Mouse (Mus musculus) gastrocnemius, postnatal 25 days (tissue): ENCODE measurements around the gene Tysnd1. TPM values are rescaled to one million over a fixed set of nuclear protein-coding genes. Genes with fewer than 3 reads are reported as not detected.

Experiments
- DNase-seq: peaks from one replicate; pipeline ENCODE4 v3.0.0; 2022
- total RNA-seq, 2 experiments: library from RNA; stranded (reverse); gene quantifications; 1 replicate in 1 of 2; 2 replicates in 1 of 2; pipeline ENCODE4 v1.2.3; 2021

The Tysnd1 gene
- total RNA-seq, 2 experiments from 2014 or later, result 10.6 to 12.9 TPM

DNA sequence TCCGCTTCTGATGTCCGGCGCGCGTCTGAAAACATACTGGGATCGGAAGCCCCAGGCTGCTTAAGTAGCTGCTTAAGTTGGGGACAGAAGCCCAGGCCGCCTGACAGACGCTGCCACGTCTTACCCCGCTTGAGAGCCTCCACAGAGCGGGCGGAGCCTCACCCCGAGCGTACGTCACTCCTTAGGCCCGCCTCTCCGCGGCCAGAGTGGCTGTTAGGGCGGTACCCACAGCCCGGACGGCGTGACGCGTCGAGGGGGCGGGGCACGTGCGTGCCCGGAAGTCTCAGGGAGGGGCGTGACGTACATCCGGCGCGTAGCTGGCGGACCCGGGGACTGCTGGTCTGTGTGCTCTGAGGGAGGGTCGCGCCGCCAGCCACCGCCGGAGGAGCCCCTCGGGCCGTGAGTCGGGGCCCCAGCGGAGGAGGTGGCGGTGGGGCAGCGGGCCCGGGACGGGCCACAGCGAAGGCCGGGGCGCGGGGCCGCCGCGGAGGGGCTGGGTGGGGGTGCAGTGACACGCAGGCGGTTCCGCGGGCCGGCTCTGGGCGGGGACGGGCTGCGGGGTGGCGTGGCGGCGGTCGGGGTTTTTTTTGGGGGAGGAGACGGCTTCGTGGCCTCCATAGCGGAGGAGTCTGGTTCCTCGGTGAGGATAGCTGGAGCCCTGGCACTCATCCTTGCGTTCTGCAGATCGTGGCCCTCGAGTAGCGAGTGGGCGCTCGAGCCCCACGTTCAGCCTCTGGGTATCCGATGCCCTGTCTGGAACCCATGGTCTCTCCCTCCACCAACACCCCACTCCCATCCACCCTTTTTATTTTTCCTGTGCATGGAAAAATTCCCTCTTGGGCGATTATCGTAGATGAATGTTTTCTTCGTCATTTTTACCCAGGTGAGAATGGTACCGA, 15.1 kb upstream of the Tysnd1 start, which contains the start of gene Sar1a:
Sar1a (plus strand) TSS at position 285 of the 899 bp plus-strand sequence.
- peak; percentile 98 for DNase-seq

DNA sequence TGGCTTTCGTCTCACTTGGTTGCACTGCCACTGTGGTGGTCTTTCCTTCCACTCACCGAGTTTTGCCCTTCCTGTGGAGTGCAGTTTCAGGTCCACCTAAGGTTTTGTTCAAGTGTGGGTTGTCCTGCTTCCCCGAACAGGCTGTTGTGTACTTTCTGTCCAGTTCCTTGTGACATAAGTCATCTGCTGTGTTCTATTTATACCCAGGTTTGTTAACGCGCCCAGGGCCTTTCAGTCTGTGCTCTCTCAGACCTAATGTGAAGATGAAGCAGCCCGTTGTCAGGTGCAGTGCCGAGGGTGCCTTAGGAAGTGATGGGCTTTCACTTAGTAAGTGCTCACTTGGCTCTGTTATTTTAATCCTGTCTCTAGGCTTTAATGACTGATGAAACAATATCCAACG, 5.9 kb upstream of the Tysnd1 start:
- DNase-seq, result no peak

DNA sequence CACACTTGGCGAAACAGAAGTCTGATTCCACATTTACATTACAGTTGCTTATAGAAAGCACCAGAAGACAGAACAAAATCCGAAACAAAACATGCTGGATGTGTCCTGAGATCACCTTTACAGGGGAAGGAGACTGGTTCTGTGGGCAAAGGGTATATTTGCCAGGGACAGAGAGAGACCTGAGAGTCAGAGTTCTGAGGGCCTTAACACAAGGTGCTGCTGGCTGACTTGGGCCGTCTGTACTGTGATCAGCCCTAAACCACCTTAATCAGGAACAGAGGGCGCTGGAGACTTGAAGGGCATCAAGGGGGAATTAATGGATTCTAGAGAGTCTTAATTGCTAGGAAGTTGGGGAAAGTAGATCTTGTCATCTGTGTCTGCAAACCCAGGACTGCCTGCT, 1.8 kb upstream of the Tysnd1 start:
- DNase-seq, result no peak

DNA sequence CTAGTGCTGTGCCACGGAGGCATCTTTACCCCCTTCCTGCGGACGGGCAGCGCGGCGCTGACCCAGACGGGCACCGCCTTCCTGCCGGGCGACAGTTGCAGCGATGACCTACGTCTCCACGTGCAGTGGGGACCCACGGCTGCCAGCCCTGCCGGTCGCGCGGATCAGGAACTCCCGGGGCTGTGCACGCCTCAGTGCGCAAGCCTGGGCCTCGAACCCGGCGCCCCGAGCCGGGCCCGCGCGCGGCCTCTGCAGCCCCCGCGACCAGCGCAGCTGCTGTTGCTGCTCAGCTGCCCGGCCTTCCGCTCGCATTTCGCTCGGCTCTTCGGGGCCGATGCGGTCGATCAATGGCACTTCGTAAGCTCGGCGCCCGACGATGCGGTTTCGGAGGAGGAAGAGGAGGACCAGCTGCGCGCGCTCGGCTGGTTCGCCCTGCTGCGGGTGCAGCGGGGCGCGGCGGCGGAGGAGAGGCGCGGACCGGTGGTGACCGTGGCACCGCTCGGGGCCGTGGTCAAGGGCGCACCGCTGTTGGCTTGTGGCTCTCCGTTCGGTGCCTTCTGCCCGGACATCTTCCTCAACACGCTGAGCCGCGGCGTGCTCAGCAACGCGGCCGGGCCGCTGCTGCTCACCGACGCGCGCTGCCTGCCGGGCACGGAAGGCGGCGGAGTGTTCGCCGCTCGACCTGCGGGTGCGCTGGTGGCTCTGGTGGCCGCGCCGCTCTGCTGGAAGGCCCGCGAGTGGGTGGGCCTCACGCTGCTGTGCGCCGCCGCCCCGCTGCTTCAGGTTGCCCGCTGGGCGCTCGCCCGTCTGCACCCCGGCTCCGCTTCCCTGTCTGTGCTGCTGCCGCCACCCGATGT, 617 bp downstream of the Tysnd1 start:
- no peak for DNase-seq

DNA sequence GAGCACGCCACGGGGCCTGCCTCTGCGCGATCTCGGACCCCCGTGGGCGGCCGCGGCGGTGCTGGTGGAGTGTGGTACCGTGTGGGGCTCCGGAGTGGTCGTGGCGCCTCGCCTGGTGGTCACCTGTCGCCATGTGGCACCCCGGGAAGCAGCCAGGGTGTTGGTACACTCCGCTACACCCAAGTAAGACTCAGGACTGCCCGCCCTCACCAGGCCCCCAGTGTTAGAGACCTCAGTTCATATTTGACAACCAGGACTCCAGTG, 1.2 kb downstream of the Tysnd1 start:
- no peak for DNase-seq

DNA sequence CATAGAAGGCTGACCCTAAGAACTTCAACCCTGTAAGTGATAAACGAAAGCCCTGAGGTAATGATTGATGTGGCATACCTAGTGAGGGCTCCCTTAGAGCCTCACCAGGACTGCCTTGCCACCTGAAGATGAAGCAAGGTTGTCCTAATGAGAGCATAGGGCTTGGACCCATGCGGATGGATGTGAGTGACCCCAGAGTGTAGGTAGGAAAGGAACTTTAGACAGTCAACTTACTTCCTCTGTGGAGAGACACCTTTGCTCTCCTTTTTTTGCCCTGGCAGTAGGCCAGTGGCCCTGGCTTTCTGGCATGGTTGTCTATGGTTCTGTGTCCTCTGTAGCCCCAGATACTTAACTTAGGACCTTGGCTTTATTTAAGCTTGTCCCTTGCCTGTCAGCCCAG, 1.7 kb downstream of the Tysnd1 start:
- no peak for DNase-seq

DNA sequence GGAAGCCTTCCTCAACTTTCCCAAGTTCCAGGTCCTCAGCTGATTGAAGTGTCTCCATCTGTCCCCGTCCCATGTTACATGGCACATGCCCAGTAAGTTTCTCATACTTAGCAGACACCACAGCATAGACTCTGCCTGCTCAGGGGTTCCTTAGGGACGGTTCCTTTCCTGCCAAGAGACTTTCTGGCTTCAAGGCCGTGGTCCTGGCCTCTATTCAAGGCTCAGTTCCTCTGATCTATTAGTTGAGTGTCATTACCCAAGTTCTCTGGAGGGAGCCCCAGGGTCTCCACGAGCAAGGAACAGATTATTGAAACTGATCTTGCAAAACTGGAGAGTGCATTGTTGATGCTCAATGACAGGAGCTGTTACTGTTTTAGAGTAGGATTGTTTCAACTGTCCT, 9.3 kb downstream of the Tysnd1 start:
- no peak for DNase-seq

DNA sequence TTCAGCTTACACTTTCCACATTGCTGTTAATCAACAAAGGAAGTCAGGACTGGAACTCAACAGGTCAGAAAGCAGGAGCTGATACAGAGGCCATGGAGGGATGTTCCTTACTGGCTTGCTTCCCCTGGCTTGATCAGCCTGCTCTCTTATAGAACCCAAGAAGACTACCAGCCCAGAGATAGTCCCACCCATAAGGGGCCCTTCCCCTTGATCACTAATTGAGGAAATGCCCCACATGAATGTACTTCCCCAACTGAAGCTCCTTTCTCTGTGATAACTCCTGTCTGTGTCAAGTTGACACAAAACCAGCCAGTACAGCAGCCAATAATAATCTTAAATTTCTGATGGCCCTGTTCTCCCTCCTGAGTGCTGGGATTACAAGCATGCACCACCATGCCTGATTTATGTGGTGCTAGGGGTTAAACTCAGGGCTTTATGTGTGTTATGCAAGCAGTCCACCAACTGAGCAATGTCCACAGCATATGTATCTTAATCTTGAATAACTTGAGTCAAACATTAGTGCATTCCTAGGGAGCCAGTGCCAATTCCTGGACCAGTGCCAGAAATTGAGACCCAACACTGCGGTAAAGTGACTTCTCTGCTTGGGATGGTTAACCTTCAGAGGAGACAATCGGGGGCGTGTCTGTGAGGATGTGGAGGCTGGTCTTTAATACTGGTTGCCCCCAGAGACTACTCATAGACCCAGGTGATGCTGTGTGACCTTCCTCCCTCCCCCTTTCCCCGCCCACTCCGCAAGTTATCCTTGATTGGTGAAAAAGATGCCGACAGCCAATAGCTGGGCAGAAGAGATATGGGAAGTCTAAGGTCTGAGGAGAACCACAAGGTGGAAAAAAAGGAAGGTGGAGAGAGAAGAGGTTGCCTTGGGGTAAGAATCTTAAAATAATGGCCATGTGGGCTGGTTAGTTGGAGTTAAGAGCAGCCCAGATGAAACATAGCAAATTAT, 11.4 kb downstream of the Tysnd1 start:
- no peak for DNase-seq

DNA sequence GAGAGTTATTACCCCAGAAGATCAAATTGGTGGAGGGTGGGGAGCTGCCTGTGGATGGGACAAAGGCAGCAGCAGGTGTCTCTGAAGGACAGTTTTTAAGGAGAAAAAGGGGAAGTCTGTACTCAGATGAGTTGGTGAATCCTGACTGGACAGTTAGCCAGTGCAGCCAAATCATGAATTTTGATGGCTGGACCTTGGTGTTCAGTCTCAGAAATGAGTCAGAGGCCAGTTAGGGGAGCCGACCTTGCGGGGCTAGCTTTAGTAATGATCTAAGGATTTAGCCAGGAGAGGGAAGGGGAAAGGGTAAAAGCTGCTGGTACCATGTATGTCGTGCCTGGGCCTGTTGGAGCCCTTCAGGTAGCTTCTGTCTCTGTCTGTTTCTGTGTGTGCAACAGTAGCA, 18.3 kb downstream of the Tysnd1 start:
- no peak for DNase-seq

DNA sequence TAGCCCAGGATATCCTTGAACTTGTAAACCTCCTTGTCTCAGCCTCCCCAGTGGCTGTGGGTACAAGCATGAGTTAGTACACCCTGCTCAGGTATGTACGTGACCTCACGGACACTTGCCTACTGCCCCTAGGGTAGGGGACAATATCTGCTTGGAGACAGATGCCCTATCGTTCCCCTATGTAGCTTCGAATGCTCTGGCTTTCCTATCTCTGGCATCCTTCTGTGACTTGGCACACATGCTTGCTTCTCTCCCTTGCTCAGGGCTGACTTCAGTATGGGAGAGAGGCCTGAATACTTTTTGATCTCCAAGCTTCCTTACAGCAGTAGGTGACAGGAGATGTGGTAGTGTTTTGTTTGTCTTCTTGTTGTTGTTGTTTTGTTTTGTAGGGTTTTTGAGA, 18.8 kb downstream of the Tysnd1 start:
- DNase-seq, result no peak

DNA sequence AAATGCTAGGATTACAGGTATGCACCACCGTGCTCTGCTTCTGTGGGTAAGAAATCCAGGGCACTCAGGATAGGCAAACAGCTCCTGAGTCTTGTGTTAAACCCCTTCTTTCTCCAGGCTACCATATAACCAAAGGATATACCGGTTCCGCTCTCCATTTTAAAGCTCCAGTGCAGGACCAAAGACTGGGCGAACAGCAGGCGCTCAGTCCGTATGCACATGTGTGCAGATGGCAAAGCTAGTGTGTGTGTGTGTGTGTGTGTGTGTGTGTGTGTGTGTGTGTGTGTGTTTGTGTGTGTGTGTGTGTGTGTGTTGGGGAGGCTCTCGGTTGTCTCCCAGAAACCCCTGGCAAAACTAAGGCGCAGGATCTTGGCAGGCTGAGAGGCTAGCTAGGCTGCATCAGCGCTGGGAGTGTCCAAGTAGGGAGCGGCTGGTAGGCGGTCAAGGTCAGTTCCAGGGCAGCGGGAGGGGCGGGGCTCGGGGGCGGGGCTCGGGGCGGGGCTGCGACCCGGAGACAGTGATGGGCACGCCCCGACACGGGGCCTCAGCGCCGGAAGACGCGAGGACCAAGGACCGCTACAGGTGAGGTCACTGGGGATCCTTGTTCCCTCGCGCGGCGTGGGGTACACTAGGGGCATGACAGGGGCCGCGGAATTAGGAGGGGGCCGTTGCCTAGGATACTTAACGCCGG, 19.6 kb downstream of the Tysnd1 start, which contains the start of gene Aifm2:
Aifm2 (plus strand) TSS at position 493 of the 691 bp plus-strand sequence.
- DNase-seq, result peak; percentile 84

DNA sequence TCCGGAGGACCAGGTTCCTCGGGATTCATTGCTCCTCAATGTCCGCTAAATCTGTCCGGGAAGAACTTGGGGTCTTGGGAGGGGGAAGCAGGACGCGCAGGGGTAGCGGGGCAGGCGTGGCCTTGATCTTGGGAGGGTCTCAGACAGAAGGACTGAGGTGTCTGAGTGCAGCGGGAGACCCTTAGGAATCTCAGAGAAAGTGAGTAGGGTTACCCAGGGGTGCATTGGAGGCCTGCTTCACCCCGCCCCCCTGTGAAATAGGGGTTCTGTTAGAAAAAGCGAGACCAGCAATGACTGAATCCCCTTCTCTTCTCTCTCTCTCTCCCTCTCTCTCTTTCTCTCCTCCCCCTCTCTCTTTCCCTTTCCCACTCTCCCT, 20.1 kb downstream of the Tysnd1 start:
- no peak for DNase-seq

DNA sequence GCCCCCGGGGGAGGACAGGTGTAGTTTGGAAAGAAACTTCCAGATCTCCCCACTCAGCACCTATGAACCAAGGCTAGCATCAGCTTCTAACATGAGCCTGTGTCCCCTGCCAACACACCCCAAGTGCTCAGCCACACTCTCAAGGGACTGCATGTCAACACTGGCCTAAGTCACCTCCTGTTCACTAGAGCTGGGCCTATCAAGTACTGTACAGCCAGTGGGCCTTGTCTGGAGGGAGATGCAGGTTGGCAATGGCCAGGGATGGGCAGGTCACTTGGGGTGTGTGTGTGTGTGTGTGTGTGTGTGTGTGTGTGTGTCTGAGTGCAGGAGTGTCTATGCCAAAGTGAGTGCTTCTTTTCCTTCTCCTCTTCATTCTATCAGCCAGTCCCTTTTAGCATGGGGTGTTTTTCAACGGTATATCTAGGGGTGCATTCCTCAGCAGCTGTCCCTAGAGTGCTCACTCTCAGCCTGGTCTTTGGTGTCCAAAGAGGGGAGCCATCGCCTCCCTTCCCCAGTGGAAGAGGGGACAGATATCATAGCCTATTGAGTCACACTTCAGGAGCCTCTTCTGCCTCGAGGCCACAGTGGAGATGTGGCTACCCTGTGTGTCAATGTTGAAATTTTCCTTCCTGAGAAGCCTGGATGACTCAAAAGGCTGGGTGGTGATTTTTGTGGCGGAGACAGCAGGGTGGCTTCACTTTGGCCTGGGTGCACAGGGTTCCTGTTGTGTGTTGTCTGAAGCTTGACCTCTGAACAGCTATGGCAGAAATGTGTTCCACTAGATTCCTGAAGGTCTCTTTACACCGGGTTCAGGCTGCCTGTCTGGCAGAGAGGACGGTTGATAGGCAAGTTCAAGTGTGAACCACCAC, 20.9 kb downstream of the Tysnd1 start:
- DNase-seq, result no peak

DNA sequence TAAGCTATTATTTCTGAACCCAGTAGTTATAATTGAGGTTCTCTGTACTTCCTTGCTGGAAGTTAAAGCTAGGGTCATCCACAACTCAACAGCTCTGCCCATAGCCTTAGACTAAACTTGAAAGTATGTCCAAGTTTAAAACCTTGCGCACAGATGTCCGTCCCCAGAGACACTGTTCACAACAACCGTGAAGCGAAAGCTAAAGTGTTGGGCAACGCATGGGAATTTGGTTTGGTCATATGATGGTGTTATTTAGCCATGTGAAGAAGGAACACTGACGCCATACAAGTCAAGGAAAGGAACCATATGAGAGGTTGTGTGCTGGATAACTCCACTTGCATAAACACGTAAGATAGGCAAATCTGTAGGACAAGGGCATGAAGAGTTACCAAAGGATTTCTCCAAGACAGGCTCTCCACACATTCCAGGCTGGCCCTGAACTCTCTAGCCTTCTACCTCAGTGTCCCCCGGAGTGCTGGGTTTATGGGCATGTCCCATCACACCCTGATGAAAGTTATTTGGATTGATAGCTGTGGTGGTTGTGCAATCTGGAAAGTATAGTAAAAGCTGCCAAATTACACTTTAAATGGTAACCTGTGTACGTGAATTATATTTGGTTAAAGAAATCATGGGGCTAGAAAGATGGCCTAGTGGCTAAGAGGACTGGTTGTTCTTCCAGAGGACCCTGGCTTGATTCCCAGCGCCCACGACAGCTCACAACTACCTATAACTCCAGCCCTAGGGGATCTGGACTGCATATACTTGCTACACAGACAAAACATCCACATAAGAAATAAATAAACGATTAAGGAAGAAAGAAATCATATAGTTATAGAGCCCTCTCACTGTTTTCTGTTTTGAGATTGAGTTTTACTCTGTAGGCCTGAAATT, 22.3 kb downstream of the Tysnd1 start:
- no peak for DNase-seq

DNA sequence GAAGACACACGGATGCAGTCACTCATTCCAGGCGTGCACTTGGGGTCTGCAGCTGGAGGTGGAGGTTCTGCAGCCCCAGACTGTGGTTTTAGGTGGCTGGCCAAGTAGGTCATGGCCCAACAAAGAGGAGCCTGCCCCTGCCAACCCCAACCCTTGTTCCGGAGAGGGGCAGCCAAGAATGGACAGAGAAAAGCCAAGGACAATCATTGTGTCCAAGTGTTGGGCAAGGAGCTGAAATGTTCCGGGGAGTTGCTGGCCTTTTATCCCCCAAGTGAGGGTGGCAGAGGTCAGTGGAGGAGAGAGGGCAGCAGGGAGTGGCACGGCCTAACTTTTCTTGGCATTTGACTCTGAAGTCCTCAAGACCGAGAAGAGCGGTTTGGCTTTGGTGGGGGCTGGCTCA, 25.0 kb downstream of the Tysnd1 start:
- no peak for DNase-seq

DNA sequence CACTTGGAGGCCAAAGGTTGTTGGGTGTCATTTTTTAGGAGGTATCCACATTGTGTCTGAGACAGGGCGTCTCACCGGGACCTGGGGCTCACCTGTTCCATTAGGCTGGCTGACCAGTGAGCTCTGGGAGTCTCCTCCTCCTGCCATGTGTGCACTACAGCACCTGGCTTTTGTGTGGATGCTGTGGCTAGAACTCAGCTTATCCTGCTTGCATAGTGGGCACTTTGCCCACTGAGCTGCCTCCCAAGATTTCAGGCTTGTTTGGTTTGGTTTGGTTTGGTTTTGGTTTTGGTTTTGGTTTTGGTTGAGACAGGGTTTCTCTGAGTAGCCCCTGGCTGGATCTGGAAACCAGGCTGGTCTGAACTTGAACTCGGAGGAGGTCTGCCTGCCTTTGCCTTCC, 26.9 kb downstream of the Tysnd1 start:
- no peak for DNase-seq

DNA sequence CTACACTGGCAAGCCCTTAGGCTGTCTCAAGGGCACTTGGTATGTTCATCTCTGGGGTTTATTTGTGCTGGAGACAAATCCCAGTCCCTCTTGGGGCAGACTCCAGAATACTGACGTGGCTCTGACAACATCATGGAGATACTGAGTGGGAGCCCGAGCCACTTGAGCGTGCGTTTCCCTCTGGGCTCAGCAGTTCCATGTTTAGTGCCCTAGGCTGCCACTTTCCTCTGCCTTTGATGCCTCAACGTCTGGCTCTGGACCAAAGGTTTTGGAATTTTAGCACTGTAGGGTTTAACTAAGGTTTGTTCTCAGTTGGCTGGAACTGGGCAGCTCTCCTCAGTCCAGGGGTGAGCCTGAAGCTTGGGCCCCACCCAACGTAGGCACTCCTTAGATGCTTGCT, 28.0 kb downstream of the Tysnd1 start:
- no peak for DNase-seq

DNA sequence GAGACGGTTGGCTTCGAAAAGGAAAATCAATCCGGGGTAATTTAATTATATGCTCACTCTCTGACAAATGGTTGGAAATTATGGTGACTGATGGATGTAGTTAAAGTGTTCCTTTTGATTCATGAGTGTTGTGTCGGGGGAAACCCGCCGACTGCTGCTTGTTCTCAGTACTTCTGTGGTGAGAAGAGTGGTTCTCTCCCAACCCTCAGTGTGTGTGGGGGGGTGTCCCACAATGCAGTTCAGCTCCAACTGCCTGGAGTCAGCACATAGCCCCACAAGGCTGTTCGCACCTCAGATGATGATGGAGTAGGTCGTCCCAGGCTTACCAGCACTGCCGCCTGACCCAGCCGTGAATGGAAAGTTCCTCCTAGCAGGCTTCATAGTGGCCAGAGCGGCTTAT, 33.9 kb downstream of the Tysnd1 start:
- no peak for DNase-seq

DNA sequence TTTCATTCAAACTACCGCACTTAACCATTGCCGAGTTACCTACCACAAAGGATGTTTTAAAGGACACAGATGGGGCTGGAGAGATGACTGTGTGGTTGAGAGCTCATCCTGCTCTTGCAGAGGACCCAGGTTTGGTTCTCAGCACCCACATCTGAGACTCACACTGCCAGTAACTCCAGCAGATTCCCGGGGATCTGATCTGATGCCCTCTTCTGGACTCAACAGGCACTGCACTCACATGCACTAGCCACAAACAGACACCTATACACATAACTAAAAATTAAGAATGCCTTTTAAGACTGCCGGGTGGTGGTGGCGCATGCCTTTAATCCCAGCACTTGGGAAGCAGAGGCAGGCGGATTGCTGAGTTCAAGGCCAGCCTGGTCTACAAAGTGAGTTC, 34.9 kb downstream of the Tysnd1 start:
- no peak for DNase-seq

DNA sequence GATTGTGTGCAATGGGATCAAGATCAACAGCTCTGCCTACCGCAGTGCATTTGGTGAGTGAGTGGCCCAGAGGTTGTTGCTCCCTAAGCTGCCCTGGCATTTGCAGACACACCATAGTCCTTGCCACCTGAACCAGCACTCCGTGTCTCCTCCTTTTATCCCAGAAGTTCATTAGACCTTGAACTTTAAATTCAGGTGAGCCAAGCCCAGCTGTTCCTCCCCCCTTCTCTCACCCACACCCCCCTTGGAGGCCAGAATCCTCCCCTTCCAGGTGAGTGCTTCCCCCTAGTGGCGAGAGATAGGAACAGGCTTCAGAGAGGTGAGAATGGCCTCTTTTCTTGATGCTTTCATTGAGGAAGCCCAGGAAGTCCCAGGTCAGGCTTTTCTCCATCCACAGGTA, 39.1 kb downstream of the Tysnd1 start:
- DNase-seq, result no peak
